Mouse (Mus musculus) right cerebral cortex, postnatal 25 days (tissue): ENCODE data around the gene Ano6.

Experiments used
- DNase-seq: peaks from one replicate; pipeline ENCODE4 v3.0.0; 2022

The Ano6 gene

DNA sequence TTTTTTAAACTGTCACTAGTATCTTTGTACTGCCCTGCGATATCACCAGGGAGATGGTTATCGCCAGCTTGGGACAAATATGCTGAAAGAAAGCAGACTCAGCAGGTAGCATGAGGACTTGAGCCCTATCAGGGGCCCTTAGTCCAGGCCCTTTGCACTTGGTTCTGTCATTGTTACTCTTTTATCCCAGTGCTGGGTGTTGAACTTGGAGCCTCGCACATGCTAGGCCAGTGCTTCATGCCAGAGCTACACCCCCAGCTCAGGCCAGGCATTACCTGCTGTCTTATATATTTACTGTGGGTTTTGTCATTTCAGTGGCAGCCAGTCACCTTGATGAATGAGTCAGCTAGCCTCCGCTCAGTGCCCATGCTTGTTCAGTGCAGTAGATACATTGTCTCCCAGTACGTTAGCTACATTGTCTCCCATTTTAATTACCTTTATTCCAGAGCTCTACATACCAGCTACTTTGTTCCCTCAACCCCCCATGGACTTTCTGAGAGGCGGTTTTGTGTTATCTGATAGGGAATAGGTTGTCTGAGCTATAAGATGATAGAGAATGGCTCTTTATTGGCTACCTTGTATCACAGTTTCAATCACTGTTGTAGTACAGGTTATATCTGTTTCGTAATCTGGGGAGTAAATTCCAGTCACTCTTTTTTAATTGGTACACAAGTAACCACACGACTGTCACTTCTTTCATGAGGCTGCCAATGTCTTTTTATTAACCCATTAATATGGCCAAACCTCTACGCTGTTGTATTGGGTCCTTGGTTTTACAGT is 68.4 kb downstream of the Ano6 start:
- no peak for DNase-seq

GRCm38 (mm10) chr15:95863865-95864660 is 73.4 kb downstream of the Ano6 start:
- no peak for DNase-seq

DNA sequence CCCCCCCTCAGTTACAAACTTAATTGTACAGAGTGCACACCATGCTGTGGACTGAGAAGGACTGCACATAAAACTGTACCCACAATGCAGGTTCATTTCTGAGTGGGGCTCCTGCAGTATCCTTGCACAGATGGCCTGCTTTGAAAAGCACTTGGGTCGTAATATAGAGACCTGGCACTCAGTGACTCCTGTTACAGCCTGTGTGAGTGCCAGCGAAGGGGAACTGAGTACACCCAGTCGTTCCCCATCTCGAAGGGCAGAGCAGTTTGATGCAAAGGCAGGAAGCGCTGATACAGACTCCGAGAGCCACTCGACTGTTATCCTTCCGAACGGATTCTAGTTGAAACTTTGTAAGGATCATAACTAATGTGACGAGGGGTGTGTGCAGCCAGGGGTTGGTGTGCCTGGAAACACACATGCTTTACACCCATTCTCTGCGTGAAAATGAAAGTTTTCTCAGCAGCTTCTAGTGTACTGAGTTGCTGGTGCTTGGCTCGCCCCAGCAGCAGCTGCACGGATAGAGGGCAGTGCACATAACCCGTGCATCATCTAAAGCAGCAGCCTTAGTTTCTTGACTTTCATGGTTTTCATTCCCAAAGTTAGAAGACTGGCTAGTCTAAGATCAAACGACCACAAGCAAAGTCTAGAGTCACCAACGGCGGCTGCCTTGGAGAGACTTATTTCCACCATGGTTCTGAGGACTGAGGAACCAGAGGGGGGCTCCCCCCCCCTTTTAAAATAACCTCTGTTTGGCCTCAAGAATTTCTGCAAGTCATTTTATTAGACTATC is 74.9 kb downstream of the Ano6 start:
- DNase-seq, result no peak

- no peak for DNase-seq
Observed at GRCm38 (mm10) chr15:95868172-95868571, 77.5 kb downstream of the Ano6 start.

GRCm38 (mm10) chr15:95869611-95870010 is 79.0 kb downstream of the Ano6 start:
- no peak for DNase-seq

DNA sequence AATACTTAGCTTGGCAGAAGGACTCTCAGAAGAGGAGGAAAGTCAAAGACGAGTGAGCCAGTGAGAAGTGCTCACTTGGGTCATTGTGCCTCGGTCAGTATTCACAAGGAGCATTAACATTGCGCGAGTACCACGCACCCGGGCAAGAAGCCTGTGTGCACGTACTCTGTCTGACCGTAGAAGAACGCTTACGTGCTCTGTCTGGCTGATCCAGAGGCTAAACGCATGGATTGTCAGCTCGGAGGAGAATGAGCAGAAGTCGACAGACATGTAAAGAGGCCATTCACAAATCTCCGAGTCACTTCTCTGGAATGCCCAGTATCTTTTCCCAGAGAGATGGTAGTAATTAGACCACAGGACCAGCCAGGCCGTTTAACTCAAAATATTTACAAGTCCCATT is 81.0 kb downstream of the Ano6 start:
- no peak for DNase-seq

DNA sequence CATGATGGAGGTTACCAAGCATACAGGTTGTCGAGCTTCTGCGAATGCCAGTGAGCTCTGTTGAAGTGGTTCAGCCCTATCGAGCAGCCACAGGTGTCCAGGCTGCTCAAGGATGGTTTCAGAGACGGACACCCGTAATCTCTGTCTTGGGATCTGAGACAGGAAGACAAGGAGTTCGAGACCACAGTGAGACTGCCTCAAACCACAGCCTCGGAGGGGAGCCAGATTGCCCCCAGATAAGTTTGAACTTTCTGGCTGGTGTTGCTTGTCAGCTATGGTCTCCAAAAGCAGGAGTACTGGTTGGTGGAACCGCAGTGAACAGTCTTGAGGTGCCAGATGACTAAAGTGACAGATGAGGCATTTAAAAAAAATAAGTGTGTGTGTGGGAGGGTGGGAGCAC is 81.8 kb downstream of the Ano6 start:
- DNase-seq, result no peak

DNA sequence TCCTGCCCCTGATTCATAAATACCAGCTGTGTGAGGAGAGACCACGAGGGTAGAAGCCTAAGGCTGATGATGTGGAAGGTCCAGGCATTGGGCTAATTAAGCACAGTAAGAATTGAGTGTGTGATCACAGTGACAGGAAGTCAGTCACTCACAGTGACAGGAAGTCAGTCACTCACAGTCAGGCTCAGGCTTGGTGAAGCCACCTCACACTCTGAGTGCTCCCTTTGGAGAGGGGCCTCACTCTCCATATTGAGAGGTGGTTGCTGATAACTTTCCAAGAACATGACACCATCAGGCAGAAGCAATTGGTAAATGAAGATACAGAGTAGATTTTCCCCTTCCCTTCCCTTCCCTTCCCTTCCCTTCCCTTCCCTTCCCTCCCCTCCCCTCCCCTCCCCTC is 82.6 kb downstream of the Ano6 start:
- DNase-seq, result no peak

GRCm38 (mm10) chr15:95874216-95874615 is 83.6 kb downstream of the Ano6 start:
- DNase-seq, result no peak

- DNase-seq, result no peak
Observed at GRCm38 (mm10) chr15:95874726-95875125, 84.1 kb downstream of the Ano6 start.

- no peak for DNase-seq
Observed at GRCm38 (mm10) chr15:95875898-95876297, 85.3 kb downstream of the Ano6 start.

DNA sequence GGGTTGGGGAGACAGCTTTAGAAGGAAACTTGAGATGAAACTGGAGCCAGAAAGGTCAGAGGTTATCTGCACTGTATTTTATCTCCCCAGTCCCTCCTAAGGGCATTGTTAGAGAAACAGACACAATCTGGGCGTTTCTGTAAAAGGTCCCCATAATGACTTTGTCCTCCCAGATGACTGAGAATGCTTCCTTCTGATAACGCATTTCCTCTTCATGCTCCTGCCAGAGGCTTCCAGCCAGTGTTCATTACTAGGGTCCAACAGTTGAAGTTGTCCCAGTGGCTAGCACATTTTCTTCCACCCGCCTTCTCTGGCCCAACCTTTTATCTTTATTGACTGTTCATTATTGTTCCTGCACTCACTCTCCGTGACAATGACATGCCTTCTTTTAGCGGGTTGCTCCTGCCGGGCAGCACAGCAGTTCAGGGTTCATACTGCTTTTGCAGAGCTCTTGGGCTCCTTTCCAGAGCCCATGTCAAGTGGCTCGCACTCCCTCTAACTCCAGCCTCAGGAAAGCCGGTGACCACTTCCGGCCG is 90.0 kb downstream of the Ano6 start:
- no peak for DNase-seq

- DNase-seq, result no peak
Observed at GRCm38 (mm10) chr15:95882436-95882835, 91.8 kb downstream of the Ano6 start.

DNA sequence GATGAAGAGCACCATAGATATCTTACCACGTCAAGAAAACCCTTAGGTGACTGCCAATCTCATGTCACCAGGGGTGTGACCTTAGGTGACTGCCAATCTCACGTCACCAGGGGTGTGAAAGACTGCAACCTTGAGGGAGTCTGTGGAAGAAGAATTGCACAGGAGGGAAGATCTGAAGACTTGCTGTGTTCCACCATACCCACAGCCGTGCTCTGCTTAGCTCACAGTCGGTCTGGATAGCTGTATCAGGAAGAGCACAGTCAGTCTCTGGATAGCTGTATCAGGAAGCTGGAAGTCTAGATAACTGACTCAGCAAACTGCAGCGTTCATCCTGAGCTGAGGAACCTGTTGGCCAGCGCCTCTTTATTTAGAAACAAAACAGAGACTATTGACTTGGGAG is 92.9 kb downstream of the Ano6 start:
- no peak for DNase-seq

DNA sequence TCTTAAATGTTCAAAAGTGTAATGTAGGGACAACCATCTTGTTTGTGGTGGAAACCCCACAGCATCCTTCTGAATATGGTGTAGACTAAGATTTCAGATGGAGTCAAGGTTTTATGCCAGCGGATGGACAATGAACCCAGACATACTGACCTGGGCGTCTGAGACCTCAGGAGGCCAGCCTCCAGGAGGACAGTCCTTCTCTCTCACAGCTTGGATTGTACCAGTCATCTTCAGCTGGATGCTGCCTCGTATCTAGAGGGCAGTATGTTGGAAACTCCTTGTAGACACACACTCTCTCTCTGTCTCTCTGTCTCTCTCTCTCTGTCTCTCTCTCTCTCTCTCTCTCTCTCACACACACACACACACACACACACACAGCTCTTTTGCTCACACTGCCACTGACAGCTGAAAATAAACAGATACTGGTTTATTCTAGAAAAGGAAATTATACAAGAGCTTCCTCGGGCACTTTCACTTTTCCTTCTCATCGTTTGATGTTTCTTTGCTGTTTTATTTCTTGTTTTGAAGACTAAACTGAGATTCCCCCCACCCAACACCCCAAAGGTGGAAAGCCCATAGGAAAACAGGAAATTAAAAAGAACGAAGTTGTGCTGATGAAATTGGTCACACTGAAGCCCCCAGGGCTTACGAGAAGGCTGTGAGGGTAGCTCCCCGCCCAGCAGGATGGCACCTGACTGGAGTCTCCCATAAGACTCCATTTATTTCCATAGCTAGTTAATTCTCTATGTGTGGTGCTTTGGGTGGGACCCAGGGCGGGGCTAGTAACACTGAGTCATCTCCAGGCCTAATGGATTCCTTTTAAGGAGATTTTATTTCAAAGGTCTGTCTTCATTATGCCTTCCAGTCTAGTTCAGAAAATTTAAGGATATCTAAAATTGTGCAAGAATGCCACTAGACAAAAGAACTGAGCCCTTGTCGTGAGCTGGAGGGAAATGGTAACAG is 94.3 kb downstream of the Ano6 start:
- no peak for DNase-seq

- no peak for DNase-seq
Observed at GRCm38 (mm10) chr15:95885953-95886820, 95.5 kb downstream of the Ano6 start.

DNA sequence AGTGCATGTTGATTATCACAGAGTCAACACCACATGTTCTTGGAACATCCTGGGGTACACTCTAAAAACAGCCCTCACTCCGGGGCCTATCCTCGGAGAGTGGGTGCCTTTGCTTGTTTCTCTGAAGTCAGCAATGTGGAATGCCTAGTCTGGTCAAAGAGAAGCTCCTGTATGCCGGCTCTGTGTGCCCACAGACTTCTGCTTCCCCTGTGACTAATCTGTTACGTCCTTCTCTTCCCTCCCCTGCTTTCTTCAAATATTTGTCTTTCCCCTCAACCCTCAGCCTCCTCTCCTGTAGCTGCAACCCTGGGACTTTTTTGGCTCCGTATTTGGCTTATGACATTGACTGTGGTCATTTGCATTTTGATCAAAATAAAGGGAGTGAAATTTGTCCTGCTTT is 96.7 kb downstream of the Ano6 start:
- DNase-seq, result peak; percentile 32

GRCm38 (mm10) chr15:95888556-95888955 is 97.9 kb downstream of the Ano6 start:
- DNase-seq, result no peak

DNA sequence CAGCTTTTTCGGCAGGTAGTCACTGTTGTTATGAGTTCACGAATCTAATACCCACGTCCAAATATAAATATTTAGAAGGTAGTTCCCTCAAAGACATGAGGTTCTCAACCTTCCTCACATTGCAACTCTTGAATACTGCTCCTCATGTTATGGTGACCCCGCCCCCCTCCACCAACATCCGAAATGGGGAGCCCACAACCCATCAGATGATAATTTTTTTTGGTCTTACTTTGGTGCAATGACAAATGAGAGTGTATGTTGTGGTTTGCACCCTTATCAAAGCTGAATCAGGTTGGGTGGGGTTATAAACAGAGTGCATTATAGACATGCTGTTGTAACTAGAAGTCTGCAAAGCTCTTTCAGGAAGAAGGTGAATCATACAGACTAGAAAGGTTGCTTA is 99.7 kb downstream of the Ano6 start:
- no peak for DNase-seq

DNA sequence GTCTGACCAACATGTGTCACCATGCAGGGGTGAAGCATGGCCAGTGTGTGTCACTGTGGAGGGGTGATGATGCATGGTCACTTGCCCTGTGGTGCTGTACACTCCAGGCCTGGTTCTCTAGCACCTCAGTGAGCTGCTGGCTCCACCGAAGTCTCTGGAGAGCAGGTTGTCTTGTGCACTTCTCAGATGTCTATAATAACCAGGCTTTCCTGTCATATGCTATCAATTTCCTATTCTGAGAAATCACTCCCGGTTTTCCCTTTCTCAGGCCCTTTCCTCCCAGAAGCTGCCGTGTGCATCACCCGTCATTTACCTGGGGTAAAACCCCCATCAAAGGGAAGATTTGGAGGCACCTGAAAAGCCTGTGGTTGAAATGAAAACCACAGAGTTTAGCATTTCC is 101.5 kb downstream of the Ano6 start:
- DNase-seq, result no peak

DNA sequence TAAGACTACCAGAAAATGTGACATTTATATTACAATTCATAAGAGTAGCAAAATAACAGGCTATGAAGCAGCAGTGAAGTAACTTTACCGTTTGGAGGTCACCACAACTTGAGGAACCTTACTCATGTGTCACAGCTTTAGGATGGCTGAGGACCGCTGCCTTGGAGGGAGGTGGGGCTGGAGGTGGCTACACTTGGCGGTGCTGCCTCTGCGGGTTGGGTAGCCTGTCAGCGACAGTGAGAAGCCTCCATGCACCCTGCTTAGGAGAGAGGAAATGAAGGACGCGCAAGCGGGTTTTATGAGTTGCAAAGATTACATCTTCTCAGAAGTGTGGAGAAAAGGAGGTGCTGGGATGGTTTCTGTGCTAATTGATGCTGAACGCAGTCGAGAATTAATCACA is 102.3 kb downstream of the Ano6 start:
- DNase-seq, result no peak
